Mouse (Mus musculus): ENCODE data around the gene Zfp683.

DNA sequence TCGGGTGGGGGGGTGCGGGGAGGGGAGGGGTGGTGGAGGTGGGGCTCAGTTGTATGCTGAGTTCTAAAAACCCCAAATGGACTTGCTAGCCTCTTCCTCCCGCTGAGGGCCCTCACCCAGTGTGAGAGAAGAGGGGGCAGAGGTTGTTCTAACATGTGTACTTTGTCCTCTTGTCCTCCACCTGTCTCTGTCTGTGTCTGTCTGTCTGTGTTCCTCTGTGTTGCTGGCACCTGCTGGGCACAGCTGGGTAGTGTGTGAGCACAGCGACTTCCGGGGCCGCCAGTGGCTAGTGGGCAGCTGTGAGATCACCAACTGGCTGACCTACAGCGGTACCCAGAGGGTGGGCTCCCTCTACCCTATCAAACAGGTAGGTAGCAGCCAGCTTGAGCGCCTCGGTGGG is 35.4 kb downstream of the Zfp683 start:
- TF ChIP-seq MAX (IDR thresholded peaks at IDR 0.05; ENCODE audit: low read length) (no peak), ZMIZ1 (IDR thresholded peaks at IDR 0.05; ENCODE audit: low read depth, low read length) (no peak), TCF12 (IDR thresholded peaks at IDR 0.05; ENCODE audit: low read depth, low read length) (no peak)
